Mouse (Mus musculus) heart, postnatal 25 days (tissue): ENCODE results near the gene Psen2. TPM values are rescaled to one million over a fixed set of nuclear protein-coding genes. Genes with fewer than 3 reads are reported as not detected.

Experiments used
- DNase-seq: peaks from one replicate; pipeline ENCODE4 v3.0.0; 2022; ENCODE audit warnings: low spot score
- intact Hi-C: fragments of 180-260 bp; cut with DNase I; formaldehyde crosslinking; loops from one replicate; pipeline ENCODE4 v1.15.1; 2025
- total RNA-seq, 2 experiments: library from RNA; stranded (reverse); gene quantifications; 2 replicates each; pipeline ENCODE4 v1.2.3; 2021

The Psen2 gene
- total RNA-seq, 2 experiments from 2014 or later = 12.4 to 13.9 TPM

- DNase-seq = no peak
- intact Hi-C loops = no loop called here
Measured at GRCm38 (mm10) chr1:180251176-180252048, 11.8 kb downstream of the Psen2 start.

GRCm38 (mm10) chr1:180250441-180250830 is 12.8 kb downstream of the Psen2 start:
- intact Hi-C loops = no loop called here
- no peak for DNase-seq

- DNase-seq = peak; percentile 78
- intact Hi-C loops = no loop called here
Measured at GRCm38 (mm10) chr1:180249666-180250440, 13.4 kb downstream of the Psen2 start.

GRCm38 (mm10) chr1:180248593-180249146 is 14.6 kb downstream of the Psen2 start:
- intact Hi-C loops = no loop called here
- DNase-seq = no peak

GRCm38 (mm10) chr1:180247901-180248300 is 15.3 kb downstream of the Psen2 start:
- intact Hi-C loops = no loop called here
- DNase-seq = no peak

- intact Hi-C loops = no loop called here
- no peak for DNase-seq
Measured at GRCm38 (mm10) chr1:180245741-180246507, 17.3 kb downstream of the Psen2 start.

- DNase-seq = no peak
- intact Hi-C loops = no loop called here
Measured at GRCm38 (mm10) chr1:180231729-180232128, 31.5 kb downstream of the Psen2 start.

GRCm38 (mm10) chr1:180230580-180230979 is 32.7 kb downstream of the Psen2 start:
- DNase-seq = no peak
- intact Hi-C loops = no loop called here

- intact Hi-C loops = no loop called here
Measured at GRCm38 (mm10) chr1:180229906-180230305, 33.3 kb downstream of the Psen2 start.

GRCm38 (mm10) chr1:180228854-180229253 is 34.4 kb downstream of the Psen2 start:
- intact Hi-C loops = no loop called here
- no peak for DNase-seq

More at GRCm38 (mm10) chr1:180229906-180230305, 33.3 kb downstream of the Psen2 start:
- DNase-seq = no peak

- intact Hi-C loops = no loop called here
- no peak for DNase-seq
Measured at GRCm38 (mm10) chr1:180226766-180227165, 36.5 kb downstream of the Psen2 start.

GRCm38 (mm10) chr1:180226221-180226713 is 37.0 kb downstream of the Psen2 start:
- intact Hi-C loops = no loop called here
- no peak for DNase-seq

GRCm38 (mm10) chr1:180225500-180226220 is 37.6 kb downstream of the Psen2 start:
- no peak for DNase-seq
- intact Hi-C loops = no loop called here

- no peak for DNase-seq
- intact Hi-C loops = no loop called here
Measured at GRCm38 (mm10) chr1:180222007-180222406, 41.2 kb downstream of the Psen2 start.

- DNase-seq = no peak
- intact Hi-C loops = no loop called here
Measured at GRCm38 (mm10) chr1:180220791-180221542, 42.3 kb downstream of the Psen2 start.

- intact Hi-C loops = loop anchor here (5.0 kb wide), 1 partner anchor 359 kb away; no protein-coding TSS in a partner anchor
- no peak for DNase-seq
Measured at GRCm38 (mm10) chr1:180216541-180217276, 46.5 kb downstream of the Psen2 start.

GRCm38 (mm10) chr1:180215044-180215443 is 48.2 kb downstream of the Psen2 start:
- peak; percentile 48 for DNase-seq
- intact Hi-C loops = loop anchor here (1.0 to 5.0 kb wide), 2 partner anchors 40 to 358 kb away; no protein-coding TSS in a partner anchor

- DNase-seq = no peak
Measured at GRCm38 (mm10) chr1:180212911-180213310, 50.3 kb downstream of the Psen2 start.

More at GRCm38 (mm10) chr1:180212911-180213310, 50.3 kb downstream of the Psen2 start:
- intact Hi-C loops = no loop called here
